Mouse (Mus musculus) lung, postnatal 0 days (tissue): ENCODE data around the gene Oas1f. TPM values are rescaled to one million over a fixed set of nuclear protein-coding genes. Genes with fewer than 3 reads are reported as not detected.
"Not testable (repeated sequence)": the region's sequence is repeated elsewhere in the genome, so short reads cannot be mapped to it uniquely, and the experiment has no call there.

Experiments used
- ATAC-seq: fragments of 200-750 bp; cut with Nextera tagmentation; 2 replicates; pipeline ENCODE4 v1.8.0; 2017; ENCODE audit warnings: moderate library complexity
- DNase-seq: peaks from one replicate; pipeline ENCODE4 v3.0.0-alpha.2; 2016; ENCODE audit warnings: low spot score
- H3K27ac ChIP-seq: fragments of 300-500 bp; sonication (generic); 2 replicates; pipeline ENCODE4 v1.5.1; 2014; ENCODE audit warnings: antibody characterized with exemption, mild to moderate bottlenecking, low read length, mixed read lengths
- H3K27me3 ChIP-seq: fragments of 300-500 bp; sonication (generic); replicated peaks from 2 replicates; pipeline ENCODE4 v1.6.1; 2014; ENCODE audit warnings: low read length, mixed read lengths; ENCODE audit not compliant: insufficient read depth
- H3K36me3 ChIP-seq: fragments of 300-500 bp; sonication (generic); 2 replicates; pipeline ENCODE4 v1.6.1; 2014; ENCODE audit warnings: low read length, mixed read lengths; ENCODE audit not compliant: insufficient read depth
- H3K4me1 ChIP-seq: fragments of 300-500 bp; sonication (generic); 2 replicates; pipeline ENCODE4 v1.6.1; 2014; ENCODE audit warnings: antibody characterized with exemption, low read depth, low read length, mixed read lengths; ENCODE audit not compliant: insufficient read depth
- H3K4me2 ChIP-seq: fragments of 300-500 bp; sonication (generic); replicated peaks from 2 replicates; pipeline ENCODE4 v1.6.1; 2014; ENCODE audit warnings: low read depth, mild to moderate bottlenecking, low read length, moderate library complexity, mixed read lengths
- H3K4me3 ChIP-seq: fragments of 300-500 bp; sonication (generic); 2 replicates; pipeline ENCODE4 v1.5.1; 2014; ENCODE audit warnings: low read depth, low read length
- H3K9ac ChIP-seq: fragments of 300-500 bp; sonication (generic); replicated peaks from 2 replicates; pipeline ENCODE4 v1.6.1; 2014; ENCODE audit warnings: low read depth, mild to moderate bottlenecking
- H3K9me3 ChIP-seq: fragments of 300-500 bp; sonication (generic); 2 replicates; pipeline ENCODE4 v1.6.1; 2016; ENCODE audit warnings: low read length, mixed read lengths
- CTCF ChIP-seq: IDR thresholded peaks from 2 replicates; pipeline ENCODE4 v1.5.1; 2016; ENCODE audit warnings: antibody characterized with exemption, mild to moderate bottlenecking
- EP300 ChIP-seq: IDR thresholded peaks from 2 replicates; pipeline ENCODE4 v1.6.1; 2016; ENCODE audit warnings: antibody characterized with exemption, mild to moderate bottlenecking, control low read depth
- WGBS: fragments of 180-500 bp; shearing (Covaris S2); extraction: QIAGEN DNeasy Blood & Tissue Kit; methylation state at CpG from one replicate; pipeline ENCODE4 v1.1.7; 2014; 5-methylcytosine and 5-hydroxymethylcytosine counted together
- polyA plus RNA-seq: library from polyadenylated mRNA; unstranded; fragments of >200 nt; fragmentation: Nextera tagmentation; extraction: Ambion mirVana; gene quantifications from 2 replicates; pipeline ENCODE4 v1.2.1, GENCODE M21; 2015

The Oas1f gene
- polyA plus RNA-seq, 1 experiment from 2014 or later: not detected

DNA sequence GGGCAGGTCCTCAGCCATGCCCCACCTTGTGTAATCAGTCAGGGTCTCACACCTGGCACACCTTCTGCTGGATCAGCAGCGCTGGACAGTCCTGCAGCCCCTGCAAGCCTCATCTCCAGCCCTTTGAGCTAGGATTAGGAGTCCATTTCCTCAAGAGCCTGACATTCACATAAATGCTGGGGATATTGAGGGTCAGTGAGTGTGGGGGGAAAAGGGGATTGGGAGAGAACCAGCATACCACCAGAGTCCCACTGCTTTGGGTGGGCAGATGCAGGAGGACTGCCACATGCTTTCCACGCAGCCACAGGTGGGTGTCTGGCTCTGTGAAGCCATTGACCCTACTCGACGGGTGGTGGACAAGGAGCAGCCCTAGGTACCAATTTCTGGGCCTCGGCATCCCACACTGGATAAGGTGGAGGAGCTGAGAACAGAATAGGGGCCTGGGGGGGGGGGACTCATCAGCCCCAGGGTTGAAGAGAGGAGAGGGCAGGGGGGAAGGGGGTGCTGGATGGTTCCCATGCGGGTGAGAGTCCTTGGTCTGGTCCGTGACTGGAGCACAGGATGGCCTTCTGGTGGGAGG lies 22.4 kb downstream of the Oas1f start:
- Histone ChIP-seq H3K4me2 (no peak overlapping the region), H3K9me3 (no peaks in the 10 kb centered on the region), H3K27me3 (no peaks in the 10 kb centered on the region), H3K4me3 (no peak overlapping the region), H3K9ac (no peak overlapping the region), H3K27ac (no peak overlapping the region), H3K4me1 (no peaks in the 10 kb centered on the region), H3K36me3 (no peaks in the 10 kb centered on the region)
- ATAC-seq (no peak), DNase-seq (no peak)
- no peak for TF ChIP-seq CTCF
- TF ChIP-seq EP300: no peak
- WGBS: 77% methylated on average over 7 of the region's 7 CpGs

DNA sequence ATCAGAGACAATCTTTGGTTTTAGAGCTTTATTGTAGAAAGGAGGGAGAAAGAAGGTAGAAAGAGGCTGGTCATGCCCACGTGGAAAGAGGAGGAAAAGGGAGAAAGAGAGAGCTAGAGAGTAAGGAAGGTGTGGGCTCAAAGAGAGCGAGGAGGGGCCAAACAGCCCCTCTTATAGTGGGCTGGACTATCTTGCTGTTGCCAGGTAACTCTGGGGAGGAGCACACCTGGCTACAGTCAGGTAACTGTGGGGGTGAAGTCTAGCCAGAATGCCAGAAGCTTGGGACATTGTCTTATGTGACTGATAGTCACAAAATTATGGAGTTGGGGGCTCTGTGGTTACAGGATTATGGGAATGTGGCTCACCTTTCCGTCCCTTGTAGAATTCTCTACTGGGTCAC lies 22.9 kb downstream of the Oas1f start:
- Histone ChIP-seq H3K27me3 (no peaks in the 10 kb centered on the region), H3K4me1 (no peaks in the 10 kb centered on the region), H3K4me3 (no peak overlapping the region), H3K9ac (no peak overlapping the region), H3K36me3 (no peaks in the 10 kb centered on the region), H3K9me3 (no peaks in the 10 kb centered on the region), H3K27ac (no peak overlapping the region), H3K4me2 (no peak overlapping the region)
- WGBS: 46% methylated on average over 3 of the region's 3 CpGs
- DNase-seq: no peak
- no peak for TF ChIP-seq EP300
- TF ChIP-seq CTCF: no peak
- no peak for ATAC-seq

DNA sequence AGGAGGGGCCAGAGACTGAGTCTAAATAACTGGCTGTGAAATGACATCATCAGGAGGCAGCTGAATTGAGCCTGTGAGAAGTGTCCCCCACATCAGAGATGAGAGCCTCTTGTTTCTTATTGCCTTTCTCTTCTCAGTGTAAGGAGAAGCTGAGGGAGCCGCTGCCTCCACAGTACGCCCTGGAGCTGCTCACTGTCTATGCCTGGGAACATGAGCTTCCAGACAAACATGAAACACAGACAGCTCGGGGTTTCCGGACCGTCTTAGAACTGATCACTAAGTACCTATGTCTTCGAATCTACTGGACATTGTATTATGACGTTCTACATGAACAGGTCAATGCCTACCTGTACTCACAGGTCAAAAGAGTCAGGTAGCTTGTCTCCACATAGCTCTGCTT lies 23.6 kb downstream of the Oas1f start:
- no peak overlapping the region for H3K4me2 ChIP-seq
- no peak overlapping the region for H3K4me3 ChIP-seq
- no peak for TF ChIP-seq EP300
- TF ChIP-seq CTCF: no peak
- DNase-seq (no peak), ATAC-seq (no peak)
- H3K9ac ChIP-seq: no peak overlapping the region
- no peaks in the 10 kb centered on the region for H3K36me3 ChIP-seq
- no peaks in the 10 kb centered on the region for H3K9me3 ChIP-seq
- H3K27me3 ChIP-seq: no peaks in the 10 kb centered on the region
- H3K4me1 ChIP-seq: no peaks in the 10 kb centered on the region
- WGBS: 68% methylated on average over 7 of the region's 7 CpGs
- no peak overlapping the region for H3K27ac ChIP-seq

DNA sequence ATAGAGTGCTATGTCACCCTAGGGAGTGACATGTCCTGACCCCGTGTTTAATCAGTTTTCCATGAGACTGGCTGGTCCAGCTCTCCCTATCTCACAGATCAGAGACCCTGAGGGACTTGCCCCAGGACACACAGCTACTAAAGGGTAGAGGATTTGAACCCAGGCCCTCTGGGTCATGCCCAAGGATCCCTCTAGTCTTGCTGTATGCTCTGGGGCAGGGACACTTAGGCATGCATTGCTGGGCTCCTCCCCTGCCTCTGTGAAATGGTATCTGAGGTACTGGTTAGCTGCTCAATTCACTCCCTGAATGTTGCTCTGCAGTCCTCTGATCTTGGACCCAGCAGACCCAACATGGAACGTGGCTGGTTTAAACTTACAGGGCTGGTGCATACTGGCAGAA lies 24.3 kb downstream of the Oas1f start:
- 48% methylated on average over 2 of the region's 2 CpGs for WGBS
- Histone ChIP-seq H3K9ac (no peak overlapping the region), H3K27me3 (no peaks in the 10 kb centered on the region), H3K4me1 (no peaks in the 10 kb centered on the region), H3K4me2 (no peak overlapping the region), H3K9me3 (no peaks in the 10 kb centered on the region), H3K36me3 (no peaks in the 10 kb centered on the region), H3K4me3 (no peak overlapping the region), H3K27ac (no peak overlapping the region)
- TF ChIP-seq EP300 (no peak), CTCF (no peak)
- DNase-seq (no peak), ATAC-seq (no peak)

DNA sequence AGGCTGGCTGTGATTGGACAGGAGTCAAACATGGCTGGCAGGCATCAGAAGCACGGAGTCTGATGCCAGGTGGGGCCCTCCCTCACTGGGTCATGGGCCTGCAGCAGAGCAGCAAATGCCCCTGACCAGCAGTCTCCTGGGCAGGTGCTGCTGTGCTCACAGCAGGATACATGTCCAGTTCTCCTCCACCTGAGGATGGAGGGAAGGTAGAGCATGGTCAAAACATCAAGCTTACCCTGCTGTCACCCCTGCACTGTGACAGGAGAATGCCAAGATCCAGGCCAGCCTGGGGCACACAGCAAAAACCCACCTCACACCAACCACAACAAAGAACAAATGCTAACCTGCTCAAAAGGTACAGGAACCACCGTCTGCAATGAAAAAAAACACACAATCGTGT lies 29.7 kb downstream of the Oas1f start:
- H3K9me3 ChIP-seq, H3K27ac ChIP-seq, H3K4me1 ChIP-seq, H3K4me2 ChIP-seq, ATAC-seq, H3K36me3 ChIP-seq, DNase-seq, H3K4me3 ChIP-seq, H3K9ac ChIP-seq, H3K27me3 ChIP-seq: not testable (repeated sequence)
- WGBS: 42% methylated on average over 2 of the region's 3 CpGs

DNA sequence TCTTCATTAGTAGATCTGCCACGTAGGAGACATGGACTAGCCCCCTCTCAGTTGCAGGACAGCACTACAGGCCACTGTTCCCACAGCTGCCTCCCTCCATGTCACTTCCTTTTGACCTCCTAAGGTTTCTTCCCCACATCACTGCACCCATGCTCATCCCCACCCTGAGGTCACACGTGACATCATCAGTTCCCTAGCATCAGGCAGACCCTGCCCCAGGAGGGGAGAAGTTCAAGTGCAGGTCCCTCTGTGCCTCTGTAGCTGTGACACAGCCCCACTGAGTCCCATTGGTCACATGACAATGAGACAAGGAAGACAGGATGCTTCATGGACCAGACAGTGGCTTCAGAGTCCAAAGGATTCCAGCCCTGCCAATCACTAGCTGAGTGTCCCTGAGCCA lies 30.2 kb downstream of the Oas1f start:
- H3K4me1 ChIP-seq, H3K27ac ChIP-seq, DNase-seq, H3K36me3 ChIP-seq, H3K4me2 ChIP-seq, H3K4me3 ChIP-seq, H3K9ac ChIP-seq, ATAC-seq, H3K27me3 ChIP-seq, H3K9me3 ChIP-seq: not testable (repeated sequence)
- 69% methylated on average over 2 of the region's 2 CpGs for WGBS

DNA sequence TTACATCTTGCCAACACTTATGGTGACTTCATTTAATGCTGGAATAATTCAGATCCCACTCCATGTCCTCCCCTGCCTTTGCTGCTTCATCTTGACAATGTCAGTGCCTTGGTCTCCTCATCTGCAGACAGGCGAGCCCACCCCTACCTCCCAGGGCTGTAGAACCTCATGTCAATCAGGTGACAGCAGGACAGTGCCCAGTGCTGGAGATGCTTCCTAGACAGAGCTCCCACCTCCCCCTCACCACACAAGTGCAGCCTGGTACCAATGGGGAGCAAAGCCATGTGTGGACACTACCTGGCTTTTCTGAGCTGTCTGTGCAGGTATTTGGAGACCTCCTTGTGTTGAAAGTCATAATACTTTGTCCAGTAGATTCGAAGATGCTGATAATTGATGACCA lies 31.6 kb downstream of the Oas1f start:
- not testable (repeated sequence) for H3K4me2 ChIP-seq, H3K27ac ChIP-seq, DNase-seq, H3K36me3 ChIP-seq, ATAC-seq, H3K4me3 ChIP-seq, H3K27me3 ChIP-seq, H3K9me3 ChIP-seq, H3K9ac ChIP-seq, H3K4me1 ChIP-seq
- 33% methylated on average over 2 of the region's 2 CpGs for WGBS

DNA sequence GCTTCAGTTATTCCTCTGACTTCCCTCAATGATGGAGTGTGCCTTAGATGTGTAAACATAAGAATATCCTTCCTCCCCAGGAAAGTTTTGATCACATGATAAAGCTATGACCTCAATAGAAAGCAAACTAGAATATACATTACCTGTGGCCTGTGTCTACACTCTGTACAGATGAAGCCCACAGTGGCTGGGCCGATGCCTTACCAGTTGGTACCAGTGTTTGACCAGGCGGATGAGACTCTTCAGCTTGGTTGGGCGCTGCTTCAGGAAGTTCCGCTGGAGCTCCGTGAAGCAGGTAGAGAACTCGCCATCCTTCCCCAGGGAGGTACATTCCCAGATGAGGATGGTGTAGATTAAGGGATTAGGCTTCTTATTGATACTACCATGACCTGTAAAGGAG lies 34.5 kb downstream of the Oas1f start:
- not testable (repeated sequence) for DNase-seq, H3K4me1 ChIP-seq, H3K36me3 ChIP-seq, H3K4me2 ChIP-seq, H3K9me3 ChIP-seq, ATAC-seq, H3K4me3 ChIP-seq, H3K27me3 ChIP-seq, H3K9ac ChIP-seq, H3K27ac ChIP-seq
- 88% methylated on average over 6 of the region's 6 CpGs for WGBS

DNA sequence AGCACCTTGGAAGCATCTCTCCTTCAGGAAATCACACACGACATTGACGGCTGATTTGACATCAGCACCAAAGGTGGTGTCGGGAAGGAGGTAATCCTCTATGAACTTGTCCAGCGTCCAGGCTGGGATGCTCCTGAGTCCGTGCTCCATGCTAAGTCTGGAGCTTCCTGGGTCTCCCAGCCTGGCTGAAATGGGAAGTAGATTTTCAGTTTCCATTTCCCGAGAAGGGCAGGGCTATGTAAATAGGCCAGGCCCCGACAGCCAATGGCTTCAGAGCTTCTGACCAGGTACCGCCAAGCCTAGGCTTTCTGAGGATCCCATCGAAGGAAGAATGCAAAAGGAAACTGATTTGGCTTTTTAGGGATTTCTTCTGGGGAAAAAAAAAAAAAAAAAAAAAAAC lies 40.2 kb downstream of the Oas1f start, which contains the start of gene Oas1g:
Oas1g (minus strand) TSS at position 201 of the 400 bp plus-strand sequence.
- not testable (repeated sequence) for H3K4me2 ChIP-seq, H3K4me3 ChIP-seq, DNase-seq, H3K27ac ChIP-seq, H3K9me3 ChIP-seq, H3K36me3 ChIP-seq, H3K27me3 ChIP-seq, H3K9ac ChIP-seq, H3K4me1 ChIP-seq, ATAC-seq
- 7% methylated on average over 4 of the region's 9 CpGs for WGBS
